Mouse (Mus musculus): ENCODE measurements around the gene Stat4.
"Not testable (repeated sequence)": the region's sequence is repeated elsewhere in the genome, so short reads cannot be mapped to it uniquely, and the experiment has no call there.

Stat4 gene

GRCm38 (mm10) chr1:52034816-52035752 lies 48.1 kb downstream of the Stat4 start:
- no peak for DNase-seq (ENCODE audit: low spot score)

DNA sequence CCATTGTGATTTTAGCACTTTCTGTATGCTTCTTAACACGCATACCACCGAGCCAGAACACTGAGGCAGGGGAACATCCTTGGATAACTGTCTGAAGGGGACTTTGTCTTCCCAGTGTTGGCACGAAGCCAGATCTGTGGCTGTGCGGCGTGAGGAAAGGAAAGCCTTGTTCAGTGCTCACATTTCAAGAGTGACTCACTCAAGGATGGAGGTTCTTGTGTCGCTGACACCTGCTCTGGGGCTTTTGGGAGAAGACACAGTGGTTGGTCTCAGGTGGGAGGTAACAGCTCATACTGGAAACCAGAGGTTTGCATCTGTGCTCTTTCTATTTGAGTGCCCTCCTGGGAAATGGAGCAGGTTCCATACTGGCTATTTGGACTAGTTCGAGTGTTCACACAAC lies 52.2 kb downstream of the Stat4 start:
- DNase-seq (ENCODE audit: low spot score) = no peak

DNA sequence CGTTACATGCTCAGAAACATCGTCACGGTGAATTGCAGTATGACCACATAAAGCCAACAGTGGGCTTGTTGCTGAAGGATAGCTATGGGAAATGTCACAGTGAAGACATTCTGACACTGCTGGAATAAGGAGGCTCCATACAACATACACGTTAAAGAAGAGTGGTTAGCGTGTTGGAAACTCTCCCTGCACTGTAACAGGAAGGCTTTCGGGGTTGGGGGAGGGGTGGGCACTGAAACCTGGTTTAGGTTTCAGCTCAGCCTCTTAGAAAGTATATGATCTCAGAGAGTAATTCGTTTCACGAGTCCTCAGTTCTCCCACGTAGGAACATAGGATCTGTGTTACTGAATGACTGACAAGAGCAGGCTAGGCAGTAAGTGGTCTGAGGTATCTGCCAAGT lies 52.7 kb downstream of the Stat4 start:
- DNase-seq (ENCODE audit: low spot score) = no peak

DNA sequence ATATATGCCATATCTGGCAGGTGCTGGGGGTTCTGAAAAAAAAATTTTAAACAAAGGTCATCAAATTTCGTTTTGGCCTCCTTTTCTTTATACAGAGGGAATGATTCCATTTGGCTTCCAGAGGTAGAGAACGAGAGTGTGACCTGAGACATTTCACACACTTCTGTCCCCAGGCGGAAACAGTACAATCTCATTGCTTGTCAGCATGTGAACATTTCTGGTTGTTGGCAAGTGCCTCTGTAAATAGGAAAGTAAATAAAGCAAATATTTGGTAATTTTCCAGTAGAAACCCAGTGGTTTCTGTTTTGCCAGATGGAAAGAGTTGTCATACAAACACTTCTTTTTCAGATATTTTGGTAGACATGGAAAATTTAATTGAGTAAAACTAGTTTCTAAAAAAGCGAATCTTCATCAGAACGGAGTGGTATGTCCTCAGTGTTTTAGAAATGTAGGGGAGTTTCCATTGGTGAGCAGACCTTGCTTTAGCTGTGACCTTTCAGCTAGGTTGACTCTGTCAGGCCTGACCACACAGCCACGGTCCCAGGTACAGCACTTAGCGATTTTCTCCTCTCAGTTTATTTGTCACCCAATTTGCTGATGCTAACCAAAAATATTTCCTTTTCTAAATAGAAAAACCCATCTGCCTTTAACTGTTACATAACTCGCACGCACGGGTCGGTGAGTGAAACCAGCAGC lies 53.6 kb downstream of the Stat4 start:
- no peak for DNase-seq (ENCODE audit: low spot score)

DNA sequence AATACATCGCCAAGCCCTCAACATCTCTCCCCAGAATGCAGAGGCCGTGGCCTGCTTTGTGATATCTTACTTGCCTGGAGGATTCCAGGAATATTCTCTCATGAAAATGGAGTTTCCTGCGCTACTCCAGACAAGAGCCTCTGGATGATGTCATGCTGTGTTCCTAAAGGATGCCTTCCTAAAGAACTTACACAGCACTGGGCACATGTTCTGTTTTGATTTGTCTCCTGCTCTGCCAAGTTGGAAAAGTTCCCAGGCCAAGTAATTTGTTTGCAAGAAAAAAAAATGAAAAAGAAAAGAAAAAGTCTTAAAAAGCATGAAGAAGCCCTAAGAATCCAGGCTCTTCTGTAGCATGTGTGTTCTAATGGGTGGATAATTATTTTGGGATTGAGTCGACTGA lies 56.2 kb downstream of the Stat4 start:
- DNase-seq (ENCODE audit: low spot score) = no peak

DNA sequence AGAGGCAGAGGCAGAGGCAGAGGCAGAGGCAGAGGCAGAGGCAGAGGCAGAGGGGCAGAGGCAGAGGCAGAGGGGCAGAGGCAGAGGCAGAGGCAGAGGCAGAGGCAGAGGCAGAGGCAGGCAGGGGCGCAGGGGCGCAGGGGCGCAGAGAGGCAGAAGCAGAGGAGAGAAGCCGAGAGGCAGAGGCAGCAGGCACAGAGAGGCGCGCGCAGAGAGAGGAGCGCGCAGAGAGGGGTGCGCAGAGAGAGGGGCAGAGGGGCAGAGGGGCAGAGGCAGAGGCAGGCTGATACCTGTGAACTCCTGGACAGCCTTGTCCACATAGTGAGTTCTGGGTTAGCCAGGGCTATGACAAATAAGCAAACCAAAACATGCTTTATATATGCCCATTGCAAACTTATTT lies 59.9 kb downstream of the Stat4 start:
- not testable (repeated sequence) for DNase-seq (ENCODE audit: low spot score)

DNA sequence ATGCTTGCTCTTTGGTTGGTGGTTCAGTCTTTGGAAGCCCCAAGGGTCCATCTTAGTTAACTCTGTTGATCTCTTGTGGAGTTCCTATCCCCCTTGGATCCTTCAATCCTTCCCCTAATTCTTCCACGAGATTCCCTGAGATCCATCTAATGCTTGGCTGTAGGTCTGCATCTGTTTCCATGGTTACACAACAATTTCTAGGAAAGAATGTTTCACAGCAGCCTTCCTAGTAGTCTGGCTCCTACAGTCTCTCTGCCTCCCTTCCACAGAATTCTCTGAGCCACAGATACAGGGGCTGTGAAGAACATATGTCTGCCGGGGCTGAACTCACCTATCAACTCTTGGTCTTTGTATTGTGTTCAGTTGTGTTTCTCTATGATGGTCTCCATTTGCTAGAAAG lies 61.8 kb downstream of the Stat4 start:
- DNase-seq (ENCODE audit: low spot score) = no peak

DNA sequence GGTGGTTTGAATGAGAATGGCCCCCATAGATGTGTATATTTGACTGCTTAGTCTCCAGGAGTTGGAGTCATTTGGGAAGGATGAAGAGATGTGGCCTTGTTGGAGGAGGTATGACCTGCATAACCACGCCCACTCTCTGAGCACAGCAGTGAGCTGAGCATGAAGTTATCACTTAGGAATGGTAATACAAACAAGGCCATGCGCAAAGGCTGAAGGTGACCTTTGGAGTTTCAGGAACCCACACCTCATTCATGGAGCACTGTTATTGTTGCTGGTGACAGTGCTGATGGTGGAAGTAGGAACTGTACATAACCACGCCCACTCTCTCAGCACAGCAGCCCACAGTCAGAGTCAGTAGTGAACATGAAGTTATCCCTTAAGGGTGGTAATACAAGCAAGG lies 62.9 kb downstream of the Stat4 start:
- DNase-seq (ENCODE audit: low spot score) = no peak

DNA sequence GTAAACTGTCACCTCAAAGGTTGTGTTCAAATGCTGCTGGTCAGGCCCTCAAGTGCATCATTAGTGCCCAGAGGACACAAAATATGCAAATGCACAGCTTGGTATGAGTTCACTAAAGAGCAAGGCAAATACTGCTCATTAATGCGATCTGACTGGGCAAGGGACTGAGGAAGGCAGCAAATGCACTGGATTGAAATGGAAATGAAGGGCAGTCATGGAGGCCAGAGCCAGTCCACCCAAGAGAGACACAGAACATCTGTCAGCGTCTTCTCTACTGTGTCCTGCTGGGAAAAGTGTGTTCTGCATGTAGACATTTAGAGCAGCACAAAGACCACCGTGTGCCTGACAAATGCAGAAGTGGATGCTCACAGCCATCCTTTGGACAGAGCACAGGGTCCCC lies 64.6 kb downstream of the Stat4 start:
- no peak for DNase-seq (ENCODE audit: low spot score)

GRCm38 (mm10) chr1:52052910-52053309 lies 66.0 kb downstream of the Stat4 start:
- no peak for DNase-seq (ENCODE audit: low spot score)

DNA sequence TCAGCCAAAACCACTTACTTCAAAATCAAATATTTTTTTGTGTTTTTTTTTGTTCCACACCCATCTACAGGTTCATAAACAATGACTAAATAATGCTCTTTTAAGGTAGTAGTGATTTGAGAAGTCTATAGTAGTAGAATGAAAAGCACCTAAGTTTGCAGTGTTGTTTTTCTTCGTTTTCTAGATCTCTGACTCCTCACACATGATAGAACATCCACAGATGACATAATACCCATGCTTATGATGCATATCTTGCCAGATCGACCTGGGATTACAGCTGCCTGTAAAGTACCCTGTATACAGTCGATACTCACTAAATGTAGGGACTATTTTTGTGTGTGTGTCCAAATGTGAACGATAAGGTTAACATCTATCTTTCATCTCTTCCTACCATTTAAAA lies 69.0 kb downstream of the Stat4 start:
- DNase-seq (ENCODE audit: low spot score) = no peak

- DNase-seq (ENCODE audit: low spot score) = no peak
Measured at GRCm38 (mm10) chr1:52057153-52057552, 70.2 kb downstream of the Stat4 start.

DNA sequence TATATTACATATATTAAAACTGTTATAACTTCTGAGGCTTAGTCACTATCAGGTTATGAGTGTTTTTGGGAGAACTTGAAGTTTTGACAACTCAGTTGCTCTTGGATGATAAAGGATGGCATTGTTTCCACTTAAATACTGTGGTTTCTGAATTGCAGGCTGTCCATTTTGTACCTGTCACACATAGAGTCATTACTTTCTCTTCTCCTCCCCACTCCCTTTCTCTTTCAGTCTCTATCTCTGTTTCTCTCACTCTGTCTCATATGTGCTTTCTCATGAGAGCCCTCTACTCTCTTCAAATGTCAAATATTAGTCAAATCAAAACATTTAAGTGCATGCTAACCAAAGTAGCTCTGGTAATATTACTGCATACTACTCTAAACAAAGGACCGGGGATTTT lies 79.3 kb downstream of the Stat4 start:
- no peak for DNase-seq (ENCODE audit: low spot score)

GRCm38 (mm10) chr1:52066694-52067093 lies 79.7 kb downstream of the Stat4 start:
- no peak for DNase-seq (ENCODE audit: low spot score)

GRCm38 (mm10) chr1:52079724-52080367 lies 92.9 kb downstream of the Stat4 start:
- peak; percentile 75 for DNase-seq (ENCODE audit: low spot score)

- no peak for DNase-seq (ENCODE audit: low spot score)
Measured at GRCm38 (mm10) chr1:52080375-52080774, 93.4 kb downstream of the Stat4 start.

DNA sequence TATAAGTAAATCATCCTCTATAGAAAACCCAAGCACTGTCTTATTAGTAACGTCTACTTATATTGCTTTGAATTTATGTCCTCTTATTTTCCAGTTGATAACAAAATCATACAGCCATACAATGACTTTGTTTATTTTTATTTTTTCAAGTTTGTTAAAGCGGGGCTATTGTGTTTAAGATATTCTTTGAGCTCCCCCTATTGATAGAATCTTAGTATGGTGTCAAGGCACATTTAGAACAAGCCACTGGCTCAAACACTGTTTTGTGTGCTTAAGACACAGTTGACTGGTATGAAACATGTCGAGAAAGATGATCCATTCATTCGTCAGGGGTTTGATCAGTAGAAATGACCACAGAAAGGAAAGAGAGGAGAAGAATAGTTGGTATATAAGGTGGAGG lies 99.3 kb downstream of the Stat4 start:
- DNase-seq (ENCODE audit: low spot score) = peak; percentile 34

DNA sequence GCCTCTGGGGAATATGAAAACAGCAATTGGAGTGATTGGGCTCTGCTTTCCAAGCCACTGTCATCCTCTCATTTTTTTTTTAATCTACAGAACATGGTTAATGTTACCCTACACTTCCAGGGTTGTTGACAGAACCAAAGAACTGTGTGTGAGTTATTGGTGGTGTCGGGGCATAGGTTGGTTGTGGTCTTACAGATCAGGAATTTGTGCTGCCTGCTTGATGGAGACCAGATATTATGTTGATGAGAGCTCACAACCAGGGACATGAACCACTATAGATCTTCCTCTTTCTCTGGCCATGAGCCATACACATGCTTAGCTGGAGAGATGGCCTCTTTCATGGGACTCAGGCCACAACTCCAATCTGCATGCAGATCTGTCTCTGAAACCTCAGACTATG lies 100.2 kb downstream of the Stat4 start:
- DNase-seq (ENCODE audit: low spot score) = no peak

DNA sequence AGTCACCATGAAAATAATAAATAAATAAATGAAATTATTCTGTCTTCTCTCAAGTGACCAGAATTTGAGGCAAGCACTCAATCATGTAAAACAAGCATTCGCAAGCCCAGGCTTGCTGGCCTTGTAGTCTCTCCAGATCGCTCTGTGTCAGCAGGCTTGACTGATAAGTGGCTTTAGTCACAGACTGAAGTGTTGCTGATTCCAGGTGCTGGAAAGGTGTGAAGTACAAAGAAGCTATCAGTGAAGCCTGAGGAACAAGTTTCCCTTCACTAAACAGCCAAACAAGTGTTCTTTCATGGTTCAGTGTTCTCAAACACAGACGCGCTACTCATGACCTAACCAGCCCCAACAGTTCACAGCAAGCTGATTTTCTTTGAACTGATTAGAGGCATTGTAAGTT lies 101.7 kb downstream of the Stat4 start:
- no peak for DNase-seq (ENCODE audit: low spot score)

DNA sequence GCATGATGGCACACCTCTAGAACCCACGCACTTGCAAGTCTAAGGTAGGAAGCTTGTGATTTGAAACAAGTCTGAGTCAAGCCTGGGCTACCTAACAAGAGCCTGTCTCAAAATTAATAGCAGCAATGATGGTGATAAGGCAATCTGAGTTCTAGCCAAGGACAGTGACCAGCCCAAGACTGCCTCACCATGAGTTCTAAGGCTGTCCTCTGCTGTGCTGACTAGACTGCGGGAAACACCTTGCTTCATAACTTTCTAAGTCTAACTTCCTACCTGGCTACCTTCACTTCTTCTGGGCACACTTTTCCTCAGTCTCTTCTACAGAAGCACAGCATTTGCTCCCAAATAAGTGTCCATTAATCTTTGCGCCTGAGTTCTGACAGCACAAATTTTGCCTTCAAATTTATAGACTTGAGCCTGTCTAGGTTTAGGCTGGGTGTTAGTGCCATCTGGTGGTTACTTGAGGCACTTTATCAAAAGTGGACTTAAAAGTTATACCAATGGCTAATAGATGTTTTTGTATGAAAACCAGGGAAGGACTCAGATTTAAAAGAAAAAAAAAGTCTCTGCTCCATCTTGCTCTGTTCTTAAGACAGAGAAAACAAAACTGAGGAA lies 111.8 kb downstream of the Stat4 start:
- peak; percentile 78 for DNase-seq (ENCODE audit: low spot score)

DNA sequence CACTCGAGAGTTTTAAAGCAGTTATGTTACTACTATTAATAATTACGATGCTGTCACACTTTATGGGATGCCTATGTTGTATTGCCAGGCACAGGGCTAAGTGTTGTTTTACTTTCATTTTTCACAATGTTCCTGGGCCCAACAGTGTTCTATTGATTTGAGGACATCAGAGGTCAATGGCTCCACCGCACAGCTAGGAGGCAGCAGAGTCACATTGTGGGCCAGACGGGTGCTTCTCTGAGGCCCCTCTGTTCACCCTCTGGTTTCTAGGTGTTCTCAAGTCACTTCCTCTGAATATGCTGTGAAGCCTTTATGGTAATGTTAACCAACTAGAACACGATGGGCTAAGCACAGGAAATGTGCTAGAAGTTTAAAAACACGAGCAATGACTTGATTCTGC lies 113.5 kb downstream of the Stat4 start:
- no peak for DNase-seq (ENCODE audit: low spot score)

DNA sequence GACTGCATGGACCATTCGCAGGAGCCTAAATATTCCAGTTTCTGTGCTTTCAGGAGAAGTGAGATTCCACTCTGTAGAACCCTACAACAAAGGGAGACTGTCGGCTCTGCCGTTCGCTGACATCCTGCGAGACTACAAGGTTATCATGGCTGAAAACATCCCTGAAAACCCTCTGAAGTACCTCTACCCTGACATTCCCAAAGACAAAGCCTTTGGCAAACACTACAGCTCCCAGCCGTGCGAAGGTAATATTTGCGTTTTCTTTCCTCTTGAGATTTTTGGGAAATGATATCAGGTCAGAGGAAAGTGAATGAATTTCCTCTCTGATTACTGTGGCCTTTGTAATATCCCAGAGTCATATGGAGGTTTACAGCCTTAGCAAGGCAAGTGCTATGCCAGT lies 115.8 kb downstream of the Stat4 start:
- no peak for DNase-seq (ENCODE audit: low spot score)

GRCm38 (mm10) chr1:52107206-52107605 lies 120.3 kb downstream of the Stat4 start:
- no peak for DNase-seq (ENCODE audit: low spot score)
